Mouse (Mus musculus): ENCODE data around the gene Dnmbp.

GRCm38 (mm10) chr19:43904327-43904726, 35.7 kb downstream of the Dnmbp start:
- no peak for TF ChIP-seq CTCF (IDR thresholded peaks at IDR 0.05; ENCODE audit: extremely low read depth, insufficient read depth, insufficient read length, insufficient replicate concordance)
- no peak for TF ChIP-seq POLR2A (IDR thresholded peaks at IDR 0.05; ENCODE audit: low read depth, low read length)

All from spleen, adult 2 months (tissue).